Mouse (Mus musculus): ENCODE measurements around the gene Plcl1. TPM values are rescaled to one million over a fixed set of nuclear protein-coding genes. Genes with fewer than 3 reads are reported as not detected.

Plcl1 gene
- polyA plus RNA-seq, 1 experiment from 2014 or later: 5.5 TPM

Other genes starting within 250 kb of the Plcl1 start
- 10.2 and 11.6 TPM in 2 replicates for gene Rftn2, start 179.1 kb upstream of the Plcl1 start, polyA plus RNA-seq (2014; fragmentation: Nextera tagmentation; extraction: Ambion mirVana)
- 3.4 and 3.9 TPM in 2 replicates for gene Mars2, start 168.7 kb upstream of the Plcl1 start, polyA plus RNA-seq (2014; fragmentation: Nextera tagmentation; extraction: Ambion mirVana)
- gene Boll, start 42.5 kb upstream of the Plcl1 start, polyA plus RNA-seq (2014; fragmentation: Nextera tagmentation; extraction: Ambion mirVana): 0.32 and 0.43 TPM in 2 replicates

Measured in hindbrain, embryonic 14.5 days (tissue).